ENCODE assay signal across 10 mouse cellular contexts in genomic region chr2:145557361-145557931, GRCm38 (mm10).
DNase-seq lines count a peak whose midpoint lies in the region; ATAC-seq and TF ChIP-seq lines count a peak whose summit lies in the region.
"Had no signal": no experiment of that assay in that cellular context is flagged by ENCODE, and none has a peak within 500 bp of the region (broad histone marks: within the 10 kb centered on the region; RNA-seq: fewer than 3 reads in every experiment).

No protein-coding gene starts in this region.

- no peak overlapping the region for H3K4me2 ChIP-seq in midbrain, embryonic 12.5 days (replicated peaks)
- H3K4me2 ChIP-seq in midbrain, embryonic 13.5 days (replicated peaks), result no peak overlapping the region
- H3K4me2 ChIP-seq in kidney, postnatal 0 days (ENCODE audit: low read length), result no peak overlapping the region

- H3K27ac ChIP-seq in midbrain, embryonic 12.5 days (replicated peaks), result no peak overlapping the region
- H3K27ac ChIP-seq in midbrain, embryonic 13.5 days, result no peak overlapping the region
- H3K27ac ChIP-seq in kidney, postnatal 0 days, result no peak overlapping the region

- H3K9me3 ChIP-seq in midbrain, embryonic 12.5 days, result no peaks in the 10 kb centered on the region
- no peaks in the 10 kb centered on the region for H3K9me3 ChIP-seq in midbrain, embryonic 13.5 days
- H3K9me3 ChIP-seq in kidney, postnatal 0 days (replicated peaks; ENCODE audit: low read length), result no peaks in the 10 kb centered on the region

- H3K27me3 ChIP-seq in midbrain, embryonic 12.5 days, result no peaks in the 10 kb centered on the region
- H3K27me3 ChIP-seq in midbrain, embryonic 13.5 days, result no peaks in the 10 kb centered on the region
- H3K27me3 ChIP-seq in kidney, postnatal 0 days (ENCODE audit: insufficient read depth, low read length), result no peaks in the 10 kb centered on the region

- H3K4me1 ChIP-seq in midbrain, embryonic 12.5 days, result no peaks in the 10 kb centered on the region
- 0 out of 2 replicates have a peak, but pooled peaks cover 3% of the 10 kb centered on the region for H3K4me1 ChIP-seq in midbrain, embryonic 13.5 days (replicated peaks)
- H3K4me1 ChIP-seq in kidney, postnatal 0 days (replicated peaks; ENCODE audit: insufficient read depth, low read length), result no peaks in the 10 kb centered on the region

- ATAC-seq in midbrain, embryonic 12.5 days (ENCODE audit: low FRiP score, low read depth), result 0 out of 2 replicates have a peak, but pooled peaks have one; percentile 41
- ATAC-seq in midbrain, embryonic 13.5 days, result no peak
- ATAC-seq in kidney, postnatal 0 days (replicated peaks; ENCODE audit: low FRiP score, low read depth), result no peak
- no peak for ATAC-seq in erythroblast, adult 5-6 weeks (replicated peaks; ENCODE audit: low FRiP score, poor library complexity, severe bottlenecking)

- peak; percentile 50 for DNase-seq in adrenal gland, postnatal 14 days
- no peak for DNase-seq in adrenal gland, adult 8-10 months
- DNase-seq in embryo, embryonic 11 days, result peak; percentile 70
- DNase-seq in kidney, postnatal 0 days (ENCODE audit: low spot score), result peak; percentile 54
- DNase-seq in lung, postnatal 36 days, result peak; percentile 78

- H3K9ac ChIP-seq in midbrain, embryonic 12.5 days (replicated peaks), result no peak overlapping the region
- no peak overlapping the region for H3K9ac ChIP-seq in midbrain, embryonic 13.5 days (replicated peaks)
- no peak overlapping the region for H3K9ac ChIP-seq in kidney, postnatal 0 days (ENCODE audit: low read depth, low read length)

- 41% methylated on average over 1 of the region's 1 CpGs for WGBS in midbrain, embryonic 12.5 days
- WGBS in midbrain, embryonic 13.5 days, result 43% methylated on average over 1 of the region's 1 CpGs
- 25% methylated on average over 1 of the region's 1 CpGs for WGBS in kidney, postnatal 0 days

- peak; percentile 69 for TF ChIP-seq CTCF in kidney, postnatal 0 days (IDR thresholded peaks at IDR 0.05; ENCODE audit: low read depth)

- no peak overlapping the region for H3K4me3 ChIP-seq in midbrain, embryonic 12.5 days
- H3K4me3 ChIP-seq in midbrain, embryonic 13.5 days (replicated peaks), result no peak overlapping the region
- no peak overlapping the region for H3K4me3 ChIP-seq in kidney, postnatal 0 days (replicated peaks; ENCODE audit: low read depth, low read length)
- H3K4me3 ChIP-seq: myocyte had no signal

- H3K36me3 ChIP-seq in midbrain, embryonic 12.5 days, result no peaks in the 10 kb centered on the region
- no peaks in the 10 kb centered on the region for H3K36me3 ChIP-seq in midbrain, embryonic 13.5 days
- H3K36me3 ChIP-seq in kidney, postnatal 0 days (ENCODE audit: insufficient read depth, low read length), result no peaks in the 10 kb centered on the region
- H3K36me3 ChIP-seq: G1E had no signal
